Mouse (Mus musculus) urinary bladder, postnatal 14 days (tissue): ENCODE data around the gene Flot1.
A peak's percentile ranks its signal among the peaks of the same experiment; 100 is the strongest.

Experiments used
- DNase-seq: peaks from one replicate; pipeline ENCODE4 v3.0.0; 2021; ENCODE audit warnings: low spot score

Gene Flot1

DNA sequence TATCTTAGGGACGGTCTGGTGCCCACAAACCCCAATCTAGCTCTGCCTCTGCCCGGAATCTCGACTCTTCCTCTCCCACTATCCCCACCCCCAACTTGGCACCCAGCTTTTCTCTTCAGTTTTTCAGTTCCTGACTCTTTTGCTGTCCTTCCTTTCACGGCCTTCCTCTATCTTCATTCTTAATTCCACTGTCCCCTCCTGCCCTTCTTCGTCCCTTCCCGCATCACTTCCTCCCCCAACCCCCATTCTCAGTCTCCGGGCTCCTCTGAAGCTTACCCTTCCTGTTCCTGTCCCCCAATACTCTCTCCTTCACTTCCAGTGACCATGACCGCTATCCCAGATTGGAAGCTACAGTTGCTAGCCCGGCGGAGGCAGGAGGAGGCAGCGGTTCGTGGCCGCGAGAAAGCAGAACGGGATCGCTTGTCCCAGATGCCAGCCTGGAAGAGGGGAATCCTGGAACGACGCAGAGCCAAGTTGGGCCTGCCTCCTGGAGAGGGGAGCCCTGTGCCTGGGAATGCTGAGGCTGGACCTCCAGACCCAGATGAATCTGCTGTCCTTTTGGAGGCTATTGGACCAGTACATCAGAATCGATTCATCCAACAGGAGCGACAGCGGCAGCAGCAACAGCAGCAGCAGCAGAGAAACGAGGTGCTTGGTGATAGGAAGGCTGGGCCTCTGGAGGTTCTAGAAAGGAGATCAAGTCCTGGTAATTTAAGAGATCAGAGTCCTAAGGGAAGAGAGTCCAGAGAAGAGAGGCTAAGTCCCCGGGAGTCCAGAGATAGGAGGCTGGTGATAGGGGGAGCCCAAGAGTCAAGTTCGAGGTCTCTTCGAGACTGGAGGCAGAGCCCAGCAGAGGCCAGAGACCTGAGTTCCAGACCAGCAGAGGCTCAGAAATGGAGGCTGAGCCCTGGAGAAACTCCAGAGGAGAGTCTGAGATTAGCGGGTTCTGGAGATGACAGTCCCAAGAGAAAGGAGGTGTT, 44.2 kb downstream of the Flot1 start:
- DNase-seq, result peak; percentile 53

DNA sequence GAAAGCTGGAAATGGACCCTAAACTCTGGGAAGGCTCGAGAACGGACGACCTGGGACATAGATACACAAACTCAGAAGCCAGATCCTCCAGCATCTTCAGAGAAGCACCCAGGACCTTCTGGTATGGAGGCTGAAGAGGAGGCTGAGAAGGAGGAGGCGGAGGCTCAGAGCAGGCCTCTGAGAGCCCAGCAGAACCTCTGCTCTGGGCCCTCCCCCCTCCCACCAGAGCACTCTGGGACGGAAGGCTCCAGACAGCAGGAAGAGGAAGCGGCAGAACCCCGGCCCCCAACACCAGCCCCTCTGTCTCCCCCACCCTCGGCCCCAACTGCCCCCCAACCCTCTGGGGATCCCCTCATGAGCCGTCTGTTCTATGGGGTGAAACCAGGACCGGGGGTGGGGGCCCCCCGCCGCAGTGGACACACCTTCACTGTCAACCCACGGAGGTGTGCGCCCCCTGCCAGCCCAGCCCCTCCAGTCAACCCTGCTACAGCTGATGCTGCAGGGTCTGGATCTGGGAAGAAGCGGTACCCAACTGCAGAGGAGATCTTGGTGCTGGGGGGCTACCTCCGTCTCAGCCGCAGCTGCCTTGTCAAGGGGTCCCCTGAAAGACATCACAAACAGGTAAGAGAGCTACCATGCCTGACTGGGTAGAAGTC, 45.3 kb downstream of the Flot1 start:
- DNase-seq, result peak; percentile 31

DNA sequence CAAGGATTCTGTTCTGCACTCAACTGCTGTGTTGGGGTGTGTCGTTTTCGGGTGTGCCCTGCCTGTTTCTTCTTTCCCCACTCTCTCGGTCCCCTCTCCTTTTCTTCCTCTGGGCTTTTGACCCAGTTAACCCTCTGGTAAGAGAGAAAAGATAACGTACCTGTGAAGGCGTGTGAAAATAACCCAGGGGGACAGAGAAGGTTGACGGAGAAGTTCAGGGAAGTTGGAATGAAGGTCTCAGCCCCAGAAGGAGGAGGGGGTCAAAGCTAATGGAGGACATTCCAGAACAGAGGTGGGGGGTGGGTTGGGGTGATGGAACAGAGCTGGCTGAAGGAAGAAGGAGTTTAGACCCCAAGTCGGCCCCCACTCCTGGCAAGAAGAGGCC, 45.9 kb downstream of the Flot1 start:
- DNase-seq, result no peak

DNA sequence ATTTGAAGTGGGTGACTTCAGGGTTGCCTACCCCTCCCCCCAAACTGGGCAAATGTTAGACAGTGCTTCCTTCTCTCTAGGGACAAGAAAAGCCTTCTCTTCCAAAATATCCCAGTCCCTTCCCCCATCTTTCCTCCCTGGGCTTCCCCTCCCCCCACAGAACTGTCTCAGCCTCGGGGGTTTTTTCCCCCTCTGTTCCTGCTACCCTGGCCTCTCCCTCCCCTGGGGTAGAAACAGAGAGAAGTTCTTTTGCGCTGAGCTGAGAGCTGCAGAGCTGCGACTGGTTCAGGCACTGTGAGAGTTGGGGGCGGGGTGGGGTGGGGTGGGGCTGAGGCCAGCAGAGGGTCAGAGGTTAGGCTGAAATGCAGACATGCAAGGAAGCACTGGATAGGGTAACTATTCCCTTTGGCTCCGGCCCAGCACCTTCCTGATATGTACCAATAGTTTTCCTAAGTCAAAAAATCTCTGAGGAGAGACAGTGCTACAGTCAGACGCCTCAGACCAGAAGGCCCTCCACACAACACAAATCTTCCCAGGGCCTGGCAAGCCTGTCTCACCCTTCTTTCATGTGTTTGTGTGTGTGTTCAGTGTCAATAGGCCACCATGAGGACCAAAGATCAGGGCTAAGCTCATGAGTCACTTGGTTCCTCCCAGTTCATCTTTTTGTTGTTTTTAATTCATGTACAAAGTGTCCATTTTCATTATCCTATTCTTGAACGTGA, 46.5 kb downstream of the Flot1 start:
- DNase-seq, result peak; percentile 47

DNA sequence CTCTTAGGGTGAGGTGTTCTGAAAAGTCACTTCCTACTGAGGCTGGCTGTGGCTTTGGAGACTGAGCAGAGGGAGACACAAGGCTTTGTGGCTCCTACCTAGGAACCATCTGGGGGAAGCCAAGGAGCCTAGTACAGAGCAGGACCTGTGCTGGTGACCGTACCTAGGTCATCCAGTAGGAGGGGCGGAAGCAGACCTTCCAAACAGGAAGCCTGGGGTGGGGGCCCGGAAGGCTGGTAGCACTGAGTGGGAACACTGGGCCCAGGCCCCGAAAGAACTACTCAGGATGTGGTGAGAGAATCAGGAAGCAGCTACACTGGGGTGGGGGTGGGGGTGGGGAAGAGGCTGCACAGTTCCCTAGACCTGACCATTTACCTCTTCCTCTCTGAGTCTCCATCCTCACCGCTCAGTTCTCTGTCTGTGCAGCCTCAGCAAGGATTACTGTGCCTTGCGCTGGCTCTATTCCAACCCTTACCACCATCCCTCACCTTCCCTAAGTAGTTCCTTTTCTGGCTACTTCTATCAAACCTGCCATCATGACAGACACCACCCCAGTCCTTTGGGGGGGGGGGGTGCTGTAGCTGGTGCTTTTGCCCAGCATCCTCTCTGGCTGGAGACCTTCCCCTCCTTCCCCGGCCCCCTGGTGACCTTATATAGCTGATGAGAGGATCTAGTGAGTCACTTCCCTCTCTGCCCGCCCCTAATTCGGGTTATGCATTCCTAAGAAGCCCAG, 47.3 kb downstream of the Flot1 start:
- DNase-seq, result peak; percentile 69

DNA sequence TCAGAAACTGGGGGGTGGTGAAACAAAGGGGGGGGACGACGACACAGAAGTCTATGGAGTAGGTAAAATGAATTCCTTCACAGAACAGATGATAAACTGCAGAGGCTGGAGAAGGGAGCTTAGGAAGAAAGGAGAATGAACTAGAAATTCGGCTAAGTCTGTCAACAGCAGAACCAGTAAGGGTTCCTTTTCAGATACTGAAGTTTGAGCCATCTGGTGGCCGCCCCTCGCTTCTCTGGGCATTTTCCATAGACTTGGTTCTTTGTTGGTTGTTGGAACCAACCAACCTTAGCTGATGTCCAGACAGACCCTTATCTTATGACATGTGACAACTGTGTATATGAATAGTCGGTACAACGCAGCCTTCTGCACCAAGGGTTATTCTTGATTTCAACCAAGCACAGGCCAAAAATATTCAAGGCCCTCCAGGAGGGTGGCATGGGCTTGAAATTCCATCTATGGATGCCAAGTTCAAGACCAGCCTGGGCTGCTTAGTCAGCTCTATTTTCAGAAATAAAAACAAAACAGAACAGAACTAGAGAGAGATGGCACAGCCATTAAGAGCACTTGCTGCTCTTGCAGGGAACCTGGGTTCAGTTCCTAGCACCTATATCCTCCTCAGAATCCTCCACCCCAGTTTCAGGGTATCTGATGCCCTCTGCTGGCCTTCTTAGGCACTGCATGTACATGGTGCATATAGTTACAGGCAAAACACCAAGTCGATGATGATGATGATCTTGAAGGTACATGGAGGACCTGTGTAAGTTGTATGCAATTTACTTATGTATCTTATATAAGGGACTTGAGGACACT, 48.1 kb downstream of the Flot1 start:
- DNase-seq, result no peak

DNA sequence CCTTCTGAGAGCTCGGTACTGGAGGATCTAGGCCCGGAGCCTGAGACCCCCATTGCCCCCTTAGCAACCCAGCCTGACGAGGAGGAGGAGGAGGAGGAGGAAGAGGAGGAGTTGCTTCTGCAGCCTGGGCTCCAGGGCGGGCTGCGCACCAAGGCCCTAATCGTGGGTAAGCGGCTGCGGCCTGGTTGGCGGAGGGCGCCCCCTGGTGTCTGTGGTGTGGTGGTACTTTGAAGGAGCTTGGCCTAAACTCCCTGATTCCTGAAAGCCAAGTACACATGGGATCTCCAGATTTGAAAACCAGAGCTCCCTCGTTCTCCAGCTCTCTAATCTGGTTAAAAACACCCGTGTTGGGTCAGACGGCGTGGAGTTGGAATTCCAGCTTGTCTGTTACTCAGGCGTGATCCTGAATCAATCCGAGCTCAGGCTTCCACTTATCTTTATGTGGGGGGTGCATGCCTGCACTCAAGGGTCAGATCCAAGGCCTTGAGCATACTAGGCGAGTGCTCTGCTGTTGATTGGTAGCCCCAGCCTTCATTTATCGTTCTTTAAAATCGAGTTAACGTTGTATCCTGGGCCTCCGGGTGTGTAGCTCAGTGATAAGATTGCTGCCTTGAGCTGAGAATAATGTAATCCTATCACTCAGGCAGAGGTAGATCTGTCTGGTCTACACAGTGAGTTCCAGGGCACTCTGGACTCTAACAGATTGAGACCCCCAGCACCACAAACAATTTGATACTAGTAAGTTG, 50.9 kb downstream of the Flot1 start:
- DNase-seq, result peak; percentile 89

DNA sequence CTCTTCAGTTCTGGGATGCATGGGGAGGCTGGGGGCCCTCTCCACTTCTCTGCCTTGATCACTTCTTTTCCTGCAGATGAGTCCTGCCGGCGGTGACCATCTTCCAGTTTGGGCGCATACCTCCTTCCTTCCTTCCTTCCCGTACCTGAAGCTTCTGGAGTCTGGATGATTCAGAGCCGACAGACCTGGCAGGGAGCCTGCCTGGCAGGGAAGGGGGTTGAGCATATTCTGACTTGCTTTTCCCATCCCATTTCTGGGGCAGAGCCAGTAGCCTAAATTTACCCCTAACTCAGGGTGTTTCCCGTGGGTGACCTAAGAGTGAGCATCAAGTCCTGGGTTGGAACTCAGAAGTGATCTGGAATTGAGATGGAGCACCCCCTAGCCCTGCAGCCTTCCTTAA, 51.7 kb downstream of the Flot1 start:
- DNase-seq, result no peak

DNA sequence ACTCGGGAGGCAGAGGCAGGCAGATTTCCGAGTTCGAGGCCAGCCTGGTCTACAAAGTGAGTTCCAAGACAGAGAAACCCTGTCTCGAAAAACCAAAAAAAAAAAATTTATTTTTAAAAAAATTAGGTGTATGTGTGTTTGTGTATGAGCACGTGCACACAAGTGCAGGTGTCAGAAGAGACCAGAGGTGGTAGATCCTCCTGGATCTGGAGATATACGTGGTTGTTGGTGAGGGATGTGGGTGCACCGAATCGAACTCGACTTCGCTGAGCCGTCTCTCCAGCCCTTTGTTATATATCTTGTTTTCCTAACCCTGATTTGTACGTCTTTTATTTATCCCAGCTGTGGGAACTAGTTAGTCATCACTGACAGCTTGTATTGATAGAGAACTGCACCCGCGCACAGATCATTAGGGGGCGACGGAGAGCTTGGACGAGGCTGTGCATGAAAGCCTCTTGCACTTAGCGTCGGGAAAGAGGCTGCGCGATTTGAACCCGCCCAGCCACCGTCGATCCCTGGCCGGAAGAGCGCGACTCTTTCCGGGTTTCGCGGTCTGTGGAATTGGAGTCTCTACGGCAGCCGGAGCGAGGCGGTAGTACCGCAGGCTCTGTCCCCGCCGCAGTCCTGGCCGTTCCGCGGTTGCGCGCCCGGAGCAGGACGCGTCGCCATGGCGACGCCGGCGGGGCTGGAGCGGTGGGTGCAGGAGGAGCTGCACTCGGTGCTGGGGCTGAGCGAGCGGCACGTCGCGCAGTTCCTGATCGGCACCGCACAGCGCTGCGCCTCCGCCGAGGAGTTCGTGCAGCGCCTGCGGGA, 56.4 kb downstream of the Flot1 start, which contains the start of gene Dhx16:
Gene Dhx16, plus strand, starts transcription at position 575 of the 813 bp plus-strand sequence.
- peak; percentile 97 for DNase-seq
